Mouse (Mus musculus) G1E (cell line): ENCODE measurements around the gene Coa5. TPM values are rescaled to one million over a fixed set of nuclear protein-coding genes. Genes with fewer than 3 reads are reported as not detected.

Source experiments
- ATAC-seq: 2 replicates; pipeline ENCODE4 v1.8.0; 2016; ENCODE audit warnings: mild to moderate bottlenecking; ENCODE audit not compliant: insufficient number of reproducible peaks, poor library complexity, low FRiP score, severe bottlenecking; ENCODE audit errors: extremely low read depth
- DNase-seq: peaks from one replicate; pipeline ENCODE4 v3.0.0; 2012; ENCODE audit warnings: low spot score
- H3K27me3 ChIP-seq: 2 replicates; pipeline ENCODE4 v1.6.1; 2012; ENCODE audit warnings: mild to moderate bottlenecking, low read length, inconsistent platforms; ENCODE audit not compliant: insufficient read depth
- H3K36me3 ChIP-seq: replicated peaks from 2 replicates; pipeline ENCODE3; 2012; ENCODE audit warnings: mild to moderate bottlenecking, inconsistent platforms
- H3K4me1 ChIP-seq: 2 replicates; pipeline ENCODE4 v1.6.1; 2012; ENCODE audit warnings: low read depth, low read length, inconsistent platforms, mixed read lengths; ENCODE audit not compliant: insufficient read depth
- H3K4me3 ChIP-seq: 2 replicates; pipeline ENCODE4 v1.5.1; 2012; ENCODE audit warnings: low read depth, mild to moderate bottlenecking, inconsistent platforms, low read length, moderate library complexity, mixed read lengths
- H3K9me3 ChIP-seq: replicated peaks from 2 replicates; pipeline ENCODE4 v1.6.1; 2012; ENCODE audit warnings: inconsistent platforms
- CTCF ChIP-seq: IDR thresholded peaks from 2 replicates; pipeline ENCODE4 v1.5.1; 2012; ENCODE audit warnings: low read depth, low read length, inconsistent platforms, mixed read lengths
- GATA1 ChIP-seq: IDR thresholded peaks from 2 replicates; pipeline ENCODE4 v1.6.1; 2012; ENCODE audit warnings: borderline replicate concordance, low read length, inconsistent platforms, mixed read lengths
- GATA2 ChIP-seq: IDR thresholded peaks from 2 replicates; pipeline ENCODE4 v1.6.1; 2012; ENCODE audit warnings: low read depth, low read length, inconsistent platforms, borderline replicate concordance
- POLR2AphosphoS5 ChIP-seq: IDR thresholded peaks from 2 replicates; pipeline ENCODE4 v1.6.1; 2012; ENCODE audit warnings: low read depth, low read length, inconsistent platforms; ENCODE audit not compliant: insufficient replicate concordance
- TAL1 ChIP-seq: conservative IDR thresholded peaks from 2 replicates; pipeline ENCODE4 v1.6.1; 2012; ENCODE audit warnings: low read depth, low read length, inconsistent platforms, mixed read lengths
- polyA plus RNA-seq: library from polyadenylated mRNA; stranded (reverse); fragments of >175 nt; gene quantifications from 2 replicates; pipeline ENCODE4 v1.2.3, GENCODE M21; 2012
- total RNA-seq, 2 experiments: library from RNA; stranded (forward) in 1 of 2; stranded (reverse) in 1 of 2; fragments of 200-1000 nt in 1 of 2; fragments of >200 nt in 1 of 2; fragmentation: Nextera tagmentation in 1 of 2; gene quantifications; 2 replicates each; pipeline ENCODE4 v1.2.3; 2014 to 2017

The Coa5 gene
- 137 and 145 TPM in 2 replicates for total RNA-seq (2014; fragmentation: Nextera tagmentation)
- total RNA-seq (2017), result 117 and 124 TPM in 2 replicates
- 18.9 and 24.7 TPM in 2 replicates for polyA plus RNA-seq

- peaks cover 68% of the 10 kb centered on the region for H3K36me3 ChIP-seq
- no peaks in the 10 kb centered on the region for H3K9me3 ChIP-seq
- no peaks in the 10 kb centered on the region for H3K27me3 ChIP-seq
- ATAC-seq (peak; percentile 94), DNase-seq (peak; percentile 99)
- H3K4me1 ChIP-seq, result peaks cover 69% of the 10 kb centered on the region
- TF ChIP-seq GATA1, result no peak
- no peak for TF ChIP-seq GATA2
- TF ChIP-seq POLR2AphosphoS5, result 0 out of 2 replicates have a peak, but pooled peaks have one; percentile 76
- no peak for TF ChIP-seq CTCF
- H3K4me3 ChIP-seq, result peak within 1 kb of the TSS; percentile 85
These were observed at the start of gene Coa5, which contains the start of gene Unc50 for GRCm38 (mm10) chr1:37429366-37430296. Coa5 (minus strand) TSS chr1:37430103. Unc50 (plus strand) TSS chr1:37430139.

GRCm38 (mm10) chr1:37479074-37479473, 49.2 kb upstream of the Coa5 start:
- ATAC-seq, result peak; percentile 43; the same call in 1 of the 2 replicates
- peaks cover 46% of the 10 kb centered on the region for H3K36me3 ChIP-seq
- peaks cover 2% of the 10 kb centered on the region for H3K9me3 ChIP-seq
- TF ChIP-seq CTCF, result peak; percentile 80
- TF ChIP-seq GATA1, result no peak
- TF ChIP-seq TAL1, result no peak
- no peak for TF ChIP-seq GATA2
- TF ChIP-seq POLR2AphosphoS5, result no peak
- H3K4me3 ChIP-seq, result peak overlapping the region; percentile 31; the same call in 1 of the 2 replicates
- H3K27me3 ChIP-seq, result no peaks in the 10 kb centered on the region
- no peak for DNase-seq
- peaks cover 80% of the 10 kb centered on the region for H3K4me1 ChIP-seq

GRCm38 (mm10) chr1:37478416-37478815, 48.5 kb upstream of the Coa5 start:
- Histone ChIP-seq H3K4me3 (peak overlapping the region; percentile 64), H3K9me3 (peaks cover 2% of the 10 kb centered on the region), H3K27me3 (no peaks in the 10 kb centered on the region), H3K4me1 (peaks cover 86% of the 10 kb centered on the region), H3K36me3 (peaks cover 45% of the 10 kb centered on the region)
- ATAC-seq (peak; percentile 54), DNase-seq (peak; percentile 63)
- TF ChIP-seq TAL1, result peak; percentile 78
- TF ChIP-seq POLR2AphosphoS5, result no peak

- Histone ChIP-seq H3K36me3 (peaks cover 47% of the 10 kb centered on the region), H3K27me3 (no peaks in the 10 kb centered on the region), H3K4me3 (peak overlapping the region; percentile 64), H3K4me1 (peaks cover 91% of the 10 kb centered on the region), H3K9me3 (peaks cover 2% of the 10 kb centered on the region)
- TF ChIP-seq POLR2AphosphoS5 (no peak; the same call in 1 of the 2 replicates), GATA2 (no peak), TAL1 (no peak), CTCF (no peak)
- no peak for DNase-seq
- 0 out of 2 replicates have a peak, but pooled peaks have one; percentile 11 for ATAC-seq
These were observed 48.0 kb upstream of the Coa5 start for GRCm38 (mm10) chr1:37477928-37478327.

GRCm38 (mm10) chr1:37477250-37477649, 47.3 kb upstream of the Coa5 start:
- DNase-seq, result no peak
- Histone ChIP-seq H3K4me3 (peak overlapping the region; percentile 64; the same call in 1 of the 2 replicates), H3K4me1 (peaks cover 96% of the 10 kb centered on the region)

GRCm38 (mm10) chr1:37475312-37475711, 45.4 kb upstream of the Coa5 start:
- TF ChIP-seq CTCF (no peak), GATA1 (no peak), GATA2 (no peak), TAL1 (no peak), POLR2AphosphoS5 (no peak)
- Histone ChIP-seq H3K4me1 (peaks cover 95% of the 10 kb centered on the region), H3K9me3 (no peaks in the 10 kb centered on the region), H3K36me3 (peaks cover 44% of the 10 kb centered on the region), H3K4me3 (no peak overlapping the region; the same call in 1 of the 2 replicates), H3K27me3 (no peaks in the 10 kb centered on the region)
- no peak for DNase-seq
- no peak for ATAC-seq

More at GRCm38 (mm10) chr1:37477250-37477649, 47.3 kb upstream of the Coa5 start:
- TF ChIP-seq GATA2, result no peak
- no peak for TF ChIP-seq POLR2AphosphoS5
- TF ChIP-seq GATA1, result no peak
- no peak for TF ChIP-seq TAL1
- TF ChIP-seq CTCF, result no peak
- Histone ChIP-seq H3K9me3 (peaks cover 2% of the 10 kb centered on the region), H3K27me3 (no peaks in the 10 kb centered on the region), H3K36me3 (peaks cover 46% of the 10 kb centered on the region)
- no peak for ATAC-seq
